Mouse (Mus musculus) kidney, embryonic 15.5 days (tissue): ENCODE data around the gene Hao2. TPM values are rescaled to one million over a fixed set of nuclear protein-coding genes. Genes with fewer than 3 reads are reported as not detected.

ENCODE experiments used
- ATAC-seq: fragments of 200-750 bp; cut with Nextera tagmentation; replicated peaks from 2 replicates; pipeline ENCODE4 v1.8.0; 2017; ENCODE audit warnings: moderate TSS enrichment; ENCODE audit not compliant: low FRiP score
- H3K27ac ChIP-seq: fragments of 300-500 bp; sonication (generic); 2 replicates; pipeline ENCODE4 v1.5.1; 2015; ENCODE audit warnings: mild to moderate bottlenecking, inconsistent platforms
- H3K27me3 ChIP-seq: fragments of 300-500 bp; sonication (generic); 2 replicates; pipeline ENCODE4 v1.6.1; 2015; ENCODE audit warnings: inconsistent platforms
- H3K36me3 ChIP-seq: fragments of 300-500 bp; sonication (generic); 2 replicates; pipeline ENCODE4 v1.6.1; 2015; ENCODE audit warnings: inconsistent platforms
- H3K4me1 ChIP-seq: fragments of 300-500 bp; sonication (generic); 2 replicates; pipeline ENCODE4 v1.6.1; 2015; ENCODE audit warnings: inconsistent platforms
- H3K4me2 ChIP-seq: fragments of 300-500 bp; sonication (generic); 2 replicates; pipeline ENCODE4 v1.6.1; 2015; ENCODE audit warnings: moderate library complexity, mild to moderate bottlenecking, inconsistent platforms
- H3K4me3 ChIP-seq: fragments of 300-500 bp; sonication (generic); replicated peaks from 2 replicates; pipeline ENCODE4 v1.5.1; 2015; ENCODE audit warnings: mild to moderate bottlenecking, inconsistent platforms
- H3K9ac ChIP-seq: fragments of 300-500 bp; sonication (generic); 2 replicates; pipeline ENCODE4 v1.6.1; 2015; ENCODE audit warnings: mild to moderate bottlenecking, inconsistent platforms
- H3K9me3 ChIP-seq: fragments of 300-500 bp; sonication (generic); replicated peaks from 2 replicates; pipeline ENCODE4 v1.6.1; 2016; ENCODE audit warnings: inconsistent platforms
- WGBS: fragments of 180-500 bp; shearing (Covaris S2); methylation state at CpG from one replicate; pipeline ENCODE4 v1.1.7; 2015; ENCODE audit warnings: mixed read lengths; 5-methylcytosine and 5-hydroxymethylcytosine counted together
- polyA plus RNA-seq: library from polyadenylated mRNA; unstranded; fragments of >200 nt; fragmentation: Nextera tagmentation; extraction: Ambion mirVana; gene quantifications from 2 replicates; pipeline ENCODE4 v1.2.1, GENCODE M21; 2015

Gene Hao2
- polyA plus RNA-seq, 1 experiment from 2014 or later, result 28.8 TPM

DNA sequence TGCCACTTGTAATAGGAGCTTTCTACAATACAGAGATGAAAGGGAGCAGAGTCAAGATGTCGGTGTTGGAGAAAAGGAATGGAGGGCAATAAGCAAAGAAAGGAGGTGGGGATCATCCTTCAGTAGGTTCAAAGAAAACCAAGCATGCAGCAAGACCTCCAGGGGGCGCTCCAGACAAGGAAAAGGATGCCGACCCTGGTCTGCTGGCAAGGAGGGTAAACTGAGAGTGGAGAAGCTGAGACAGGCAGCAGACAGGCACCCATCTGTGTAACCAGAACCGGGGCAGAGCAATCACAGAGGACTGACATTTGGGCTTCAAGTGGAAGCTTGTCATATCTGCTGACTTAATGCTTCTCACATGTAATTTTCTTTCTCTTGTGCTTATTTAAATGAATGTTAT lies 22.6 kb upstream of the Hao2 start:
- Histone ChIP-seq H3K4me1 (no peaks in the 10 kb centered on the region), H3K9me3 (no peaks in the 10 kb centered on the region), H3K4me2 (no peak overlapping the region), H3K4me3 (no peak overlapping the region), H3K27me3 (no peaks in the 10 kb centered on the region), H3K27ac (no peak overlapping the region), H3K9ac (no peak overlapping the region), H3K36me3 (no peaks in the 10 kb centered on the region)
- no peak for ATAC-seq
- 3% methylated on average over 4 of the region's 4 CpGs for WGBS

DNA sequence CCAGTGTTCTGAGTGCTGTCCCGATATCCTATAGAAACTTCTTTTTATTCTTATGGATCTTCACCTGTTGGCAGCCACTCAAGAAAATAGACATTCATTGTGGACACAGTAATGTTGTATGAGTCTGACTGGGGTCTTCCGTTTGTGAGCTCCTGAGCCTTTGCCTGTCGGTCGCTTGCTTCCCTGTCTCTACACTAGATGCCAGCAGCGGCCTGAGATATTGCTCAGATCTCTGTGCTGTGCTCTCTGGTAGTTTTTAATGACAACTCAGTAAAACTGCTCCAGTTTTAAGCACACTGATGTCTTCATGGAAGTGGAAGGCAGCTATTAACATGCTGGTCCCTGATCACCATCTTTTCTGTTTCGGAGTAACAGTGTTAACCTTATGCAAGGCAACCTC lies 20.6 kb upstream of the Hao2 start:
- Histone ChIP-seq H3K9ac (no peak overlapping the region), H3K4me2 (no peak overlapping the region), H3K27me3 (no peaks in the 10 kb centered on the region), H3K4me1 (no peaks in the 10 kb centered on the region), H3K4me3 (no peak overlapping the region), H3K36me3 (no peaks in the 10 kb centered on the region), H3K9me3 (no peaks in the 10 kb centered on the region), H3K27ac (no peak overlapping the region)
- ATAC-seq, result no peak
- WGBS, result 78% methylated on average over 6 of the region's 6 CpGs

DNA sequence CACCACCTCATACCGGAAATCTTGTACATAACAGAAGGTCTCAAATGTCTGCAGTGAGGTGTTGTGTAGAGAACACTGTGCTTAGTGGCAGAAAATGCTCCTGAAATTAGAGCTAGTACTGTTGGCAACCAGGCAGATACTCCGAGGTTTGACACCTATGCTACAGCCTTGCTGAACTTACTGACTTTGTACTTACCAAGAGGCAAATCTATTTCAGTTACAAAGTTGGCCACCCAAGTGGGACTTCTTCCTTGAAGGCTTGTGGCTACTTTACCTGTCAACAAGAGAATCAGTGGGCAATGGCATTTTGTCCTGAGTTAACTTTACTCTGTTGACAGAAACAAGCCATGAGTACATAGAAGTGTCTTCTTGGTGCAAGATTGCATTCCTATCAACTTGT lies 4.6 kb upstream of the Hao2 start:
- Histone ChIP-seq H3K36me3 (no peaks in the 10 kb centered on the region), H3K27ac (no peak overlapping the region), H3K9ac (no peak overlapping the region), H3K27me3 (no peaks in the 10 kb centered on the region; the same call in 1 of the 2 replicates), H3K4me2 (no peak overlapping the region), H3K9me3 (no peaks in the 10 kb centered on the region), H3K4me3 (no peak overlapping the region), H3K4me1 (0 out of 2 replicates have a peak, but pooled peaks cover 10% of the 10 kb centered on the region)
- 78% methylated on average over 2 of the region's 2 CpGs for WGBS
- ATAC-seq, result no peak

DNA sequence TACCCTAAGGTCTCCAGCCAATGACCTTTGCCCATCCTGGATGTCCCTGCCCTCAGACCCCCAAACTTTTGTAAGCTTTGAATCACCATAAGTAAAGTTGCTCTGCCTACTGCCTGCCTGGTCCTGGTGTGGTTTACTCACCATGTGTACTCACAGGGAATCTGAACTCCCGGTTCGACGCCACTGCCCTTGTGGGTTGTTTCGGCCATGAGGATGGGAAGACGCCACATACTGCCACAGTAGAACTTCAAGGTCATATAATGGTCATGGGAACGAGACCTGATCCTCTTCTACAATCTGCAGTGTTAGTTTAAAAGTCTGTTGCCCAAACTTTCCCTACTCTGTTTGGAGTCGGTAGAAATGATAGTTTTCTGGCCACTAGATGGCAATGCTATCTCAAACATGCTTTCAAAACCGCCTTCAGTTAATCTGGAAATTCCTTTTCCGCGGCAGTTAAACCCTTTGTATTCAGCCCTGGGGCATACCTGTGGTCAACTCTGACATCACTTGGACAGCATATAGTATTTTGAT lies 2.1 kb upstream of the Hao2 start:
- Histone ChIP-seq H3K27me3 (no peaks in the 10 kb centered on the region; the same call in 1 of the 2 replicates), H3K4me1 (0 out of 2 replicates have a peak, but pooled peaks cover 10% of the 10 kb centered on the region), H3K36me3 (no peaks in the 10 kb centered on the region), H3K9ac (no peak overlapping the region), H3K27ac (peak overlapping the region; percentile 84), H3K9me3 (no peaks in the 10 kb centered on the region), H3K4me2 (no peak overlapping the region), H3K4me3 (no peak overlapping the region)
- peak; percentile 52; the same call in 1 of the 2 replicates for ATAC-seq
- WGBS, result 39% methylated on average over 10 of the region's 10 CpGs

DNA sequence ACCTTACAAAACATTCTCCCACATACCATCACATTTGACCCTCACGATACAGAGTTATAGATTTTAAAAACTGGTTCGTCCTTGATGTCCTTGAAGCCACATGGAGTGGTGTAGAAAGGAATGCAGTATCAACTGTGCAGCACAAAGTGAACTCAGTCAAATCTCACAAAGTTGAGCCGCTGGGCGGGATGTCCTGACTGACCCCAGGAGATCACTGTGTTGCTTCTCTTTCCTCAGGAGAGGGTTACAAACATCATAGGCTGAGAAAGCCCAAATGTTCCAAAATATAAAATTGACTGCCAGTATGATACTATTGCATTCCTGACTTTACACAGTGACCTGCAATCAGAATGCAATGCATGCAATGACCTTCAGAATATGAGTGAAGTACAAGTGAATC lies 2.6 kb downstream of the Hao2 start:
- 88% methylated on average over 4 of the region's 4 CpGs for WGBS
- H3K27me3 ChIP-seq, result no peaks in the 10 kb centered on the region
- ATAC-seq, result no peak

DNA sequence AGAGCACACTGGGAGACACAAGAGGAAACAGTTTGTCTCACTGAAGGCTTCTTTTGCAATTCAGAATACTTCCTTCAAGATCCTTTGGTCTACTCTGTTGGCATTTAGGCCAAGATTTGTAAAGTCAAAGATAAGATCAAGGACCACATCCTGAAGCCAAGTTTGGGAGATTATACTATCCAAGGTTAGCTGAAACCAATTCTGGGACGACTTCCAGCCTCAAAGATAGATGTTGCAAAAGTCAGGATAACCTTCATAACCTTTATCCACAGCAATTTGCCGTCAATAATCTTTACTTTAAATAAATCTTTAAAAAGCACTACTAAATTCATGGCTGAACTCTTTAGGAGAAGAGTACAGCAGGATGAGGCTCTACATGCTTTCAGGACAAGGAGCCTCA lies 4.8 kb downstream of the Hao2 start:
- H3K27me3 ChIP-seq, result no peaks in the 10 kb centered on the region
- H3K27ac ChIP-seq, result no peak overlapping the region
- H3K4me3 ChIP-seq, result no peak overlapping the region
- no peaks in the 10 kb centered on the region for H3K36me3 ChIP-seq
- ATAC-seq, result no peak
- H3K9ac ChIP-seq, result no peak overlapping the region
- H3K9me3 ChIP-seq, result no peaks in the 10 kb centered on the region
- WGBS, result 71% methylated on average over 2 of the region's 2 CpGs
- H3K4me2 ChIP-seq, result no peak overlapping the region
- no peaks in the 10 kb centered on the region for H3K4me1 ChIP-seq

More for the DNA sequence above, 2.6 kb downstream of the Hao2 start:
- Histone ChIP-seq H3K4me3 (no peak overlapping the region), H3K4me1 (0 out of 2 replicates have a peak, but pooled peaks cover 9% of the 10 kb centered on the region), H3K27ac (no peak overlapping the region), H3K9me3 (no peaks in the 10 kb centered on the region), H3K4me2 (no peak overlapping the region), H3K9ac (no peak overlapping the region), H3K36me3 (no peaks in the 10 kb centered on the region)

DNA sequence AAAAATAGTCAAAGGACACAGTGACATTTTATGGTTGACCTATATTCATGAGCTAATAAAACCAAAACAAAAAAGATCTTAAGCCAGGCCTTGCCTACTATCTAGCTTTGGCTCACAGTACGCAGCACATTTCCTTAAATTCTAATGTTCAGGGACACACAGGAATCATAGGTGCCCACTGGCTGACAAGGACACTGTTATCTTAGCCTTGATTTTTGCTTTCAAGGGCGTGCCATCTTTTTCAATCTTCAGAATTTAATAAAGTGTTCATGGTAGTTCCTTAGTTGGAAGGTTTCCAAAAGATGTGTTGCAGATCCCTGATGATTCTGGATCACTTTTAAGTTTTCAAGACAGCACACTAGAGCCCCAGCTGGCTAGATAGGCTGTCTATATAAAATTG lies 12.2 kb downstream of the Hao2 start:
- Histone ChIP-seq H3K4me1 (no peaks in the 10 kb centered on the region), H3K27ac (no peak overlapping the region), H3K9me3 (no peaks in the 10 kb centered on the region), H3K4me2 (no peak overlapping the region), H3K9ac (no peak overlapping the region), H3K4me3 (no peak overlapping the region), H3K27me3 (no peaks in the 10 kb centered on the region), H3K36me3 (no peaks in the 10 kb centered on the region)
- WGBS, result 89% methylated on average over 2 of the region's 2 CpGs
- no peak for ATAC-seq

DNA sequence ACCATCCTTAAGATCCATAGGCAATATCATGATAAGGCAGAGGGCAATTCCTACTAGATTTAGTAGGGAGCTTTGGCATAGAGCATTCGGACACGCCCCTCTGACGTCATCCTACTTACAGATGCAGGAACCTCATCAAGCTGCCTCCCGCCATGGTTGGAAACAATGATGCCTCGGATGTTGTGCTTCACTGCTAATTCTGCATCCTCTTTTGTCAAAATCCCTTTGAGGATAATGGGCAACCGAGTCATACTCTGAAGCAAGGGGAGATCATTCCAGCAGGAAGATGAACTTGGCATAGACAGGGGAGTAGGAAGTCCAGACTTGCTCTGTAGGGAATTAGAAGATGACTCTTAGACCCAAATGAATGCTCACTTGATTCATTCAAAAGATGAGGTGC lies 12.8 kb downstream of the Hao2 start:
- no peaks in the 10 kb centered on the region for H3K27me3 ChIP-seq
- no peak for ATAC-seq
- WGBS, result 81% methylated on average over 6 of the region's 6 CpGs

DNA sequence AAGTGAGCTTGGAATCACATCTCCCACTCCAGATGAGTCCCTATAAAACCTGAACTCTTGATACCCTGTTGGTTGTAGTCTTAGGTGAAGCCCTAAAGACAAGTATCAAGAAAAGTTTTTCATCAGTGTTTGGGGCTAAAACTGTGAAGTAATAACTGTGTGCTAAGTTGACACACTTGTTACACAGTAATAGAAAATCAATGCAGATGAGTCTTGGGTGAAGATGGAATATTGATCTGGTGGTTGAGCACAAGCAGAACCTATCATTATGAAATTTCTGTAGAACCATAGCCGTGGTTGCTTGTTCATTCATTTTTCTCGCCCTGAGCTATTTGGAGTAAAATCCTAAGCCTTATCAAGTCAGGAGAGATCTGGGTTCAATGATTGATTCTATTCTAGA lies 24.8 kb downstream of the Hao2 start:
- no peaks in the 10 kb centered on the region for H3K9me3 ChIP-seq
- no peak overlapping the region for H3K9ac ChIP-seq
- H3K4me3 ChIP-seq, result no peak overlapping the region
- H3K27me3 ChIP-seq, result no peaks in the 10 kb centered on the region
- ATAC-seq, result no peak
- H3K27ac ChIP-seq, result no peak overlapping the region
- H3K4me2 ChIP-seq, result no peak overlapping the region
- 84% methylated on average over 2 of the region's 2 CpGs for WGBS
- H3K4me1 ChIP-seq, result no peaks in the 10 kb centered on the region
- no peaks in the 10 kb centered on the region for H3K36me3 ChIP-seq

More for the DNA sequence above, 12.8 kb downstream of the Hao2 start:
- Histone ChIP-seq H3K9ac (no peak overlapping the region), H3K4me1 (no peaks in the 10 kb centered on the region), H3K36me3 (no peaks in the 10 kb centered on the region), H3K27ac (no peak overlapping the region), H3K4me2 (no peak overlapping the region), H3K4me3 (no peak overlapping the region), H3K9me3 (no peaks in the 10 kb centered on the region)

DNA sequence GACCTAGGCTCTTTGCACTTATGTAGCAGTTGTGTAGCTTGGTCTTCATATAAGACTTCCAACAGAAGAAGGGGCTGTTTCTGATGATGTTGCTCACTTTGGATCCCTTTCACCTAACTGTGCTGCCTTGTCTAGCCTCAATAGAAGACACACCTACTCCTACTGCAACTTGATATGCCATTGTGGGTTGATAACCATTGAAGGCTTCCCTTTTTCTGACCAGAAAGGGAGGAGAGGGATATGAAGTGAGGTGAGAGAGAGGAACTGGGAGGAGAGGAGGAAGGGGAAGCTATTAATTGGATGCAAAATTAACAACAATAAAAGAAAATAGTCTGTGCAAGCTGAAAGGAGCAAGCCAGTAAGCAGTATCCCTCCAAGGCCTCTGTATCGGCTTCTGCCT lies 30.2 kb downstream of the Hao2 start:
- no peak overlapping the region for H3K9ac ChIP-seq
- H3K4me3 ChIP-seq, result no peak overlapping the region
- H3K27ac ChIP-seq, result no peak overlapping the region
- no peaks in the 10 kb centered on the region for H3K27me3 ChIP-seq
- no peaks in the 10 kb centered on the region for H3K9me3 ChIP-seq
- ATAC-seq, result no peak
- H3K36me3 ChIP-seq, result no peaks in the 10 kb centered on the region
- WGBS, result 97% methylated on average over 1 of the region's 1 CpGs
- no peak overlapping the region for H3K4me2 ChIP-seq
- H3K4me1 ChIP-seq, result no peaks in the 10 kb centered on the region

DNA sequence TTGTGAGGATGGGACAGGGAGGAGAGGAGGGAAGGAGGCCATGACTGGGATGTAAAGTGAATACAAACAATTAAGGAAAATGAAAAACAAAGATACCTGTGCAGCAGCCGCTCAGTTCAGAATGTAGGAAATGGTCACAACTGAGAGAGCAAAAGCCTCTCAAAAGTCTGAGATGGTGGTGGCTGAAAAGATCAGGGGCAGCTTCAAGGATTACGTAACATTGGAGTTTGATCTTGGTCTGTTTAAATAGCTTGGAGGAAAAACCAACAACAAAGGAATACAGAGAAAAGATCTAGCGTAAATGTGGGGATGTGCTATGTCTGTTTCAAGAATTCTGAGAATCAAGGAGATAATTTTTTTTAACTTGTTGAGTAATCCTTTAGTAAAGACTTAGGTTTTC lies 33.5 kb downstream of the Hao2 start, which contains the start of gene Hsd3b1:
Gene Hsd3b1 (minus strand): TSS at position 219 of the 400 bp plus-strand sequence.
- 86% methylated on average over 3 of the region's 3 CpGs for WGBS
- Histone ChIP-seq H3K4me3 (no peak within 1 kb of the TSS), H3K36me3 (no peaks in the 10 kb centered on the region), H3K27me3 (no peaks in the 10 kb centered on the region), H3K27ac (no peak within 1 kb of the TSS), H3K4me2 (no peak within 1 kb of the TSS), H3K9ac (no peak within 1 kb of the TSS), H3K4me1 (no peaks in the 10 kb centered on the region), H3K9me3 (no peaks in the 10 kb centered on the region)
- ATAC-seq, result no peak

DNA sequence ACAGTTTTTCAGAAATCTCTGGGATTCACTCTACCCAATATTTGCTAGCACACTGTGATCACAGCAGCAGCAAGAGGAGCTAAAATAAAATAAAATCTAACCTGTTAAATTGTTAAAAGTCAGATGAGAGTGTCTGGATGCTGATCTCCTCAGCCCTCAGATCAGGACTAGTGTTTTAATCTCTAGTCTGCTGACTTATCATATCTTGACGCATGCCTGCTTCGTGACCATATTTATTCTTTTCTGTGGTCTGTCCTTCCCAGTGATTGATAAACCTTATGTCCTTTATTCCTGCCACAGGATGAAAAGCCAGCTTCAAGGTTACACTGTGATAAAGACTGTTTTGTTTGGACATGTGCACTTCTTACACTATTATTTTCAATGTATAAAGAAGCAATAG lies 35.0 kb downstream of the Hao2 start:
- no peak overlapping the region for H3K27ac ChIP-seq
- no peak overlapping the region for H3K9ac ChIP-seq
- no peaks in the 10 kb centered on the region for H3K36me3 ChIP-seq
- no peak overlapping the region for H3K4me2 ChIP-seq
- WGBS, result 71% methylated on average over 2 of the region's 2 CpGs
- no peak overlapping the region for H3K4me3 ChIP-seq
- no peaks in the 10 kb centered on the region for H3K27me3 ChIP-seq
- no peaks in the 10 kb centered on the region for H3K9me3 ChIP-seq
- H3K4me1 ChIP-seq, result no peaks in the 10 kb centered on the region
- no peak for ATAC-seq

DNA sequence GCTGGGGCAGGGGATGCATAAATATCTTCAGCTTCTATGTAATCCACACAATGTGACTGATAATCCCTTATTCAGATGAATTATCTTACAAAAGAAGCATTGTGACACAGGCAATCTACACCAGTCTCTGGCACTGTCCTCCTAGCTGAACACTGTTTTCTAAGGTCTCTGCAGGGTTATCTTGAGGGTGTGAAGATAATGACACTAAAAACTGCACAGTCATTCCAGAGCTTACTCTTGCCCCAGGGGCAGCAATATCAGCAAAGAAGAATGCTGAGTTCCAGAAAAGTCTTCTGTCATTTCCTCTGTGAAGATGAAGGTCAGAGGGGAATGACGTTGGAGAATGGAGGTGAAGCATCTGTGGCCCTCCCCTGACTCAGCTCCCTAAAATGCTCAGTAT lies 36.1 kb downstream of the Hao2 start:
- no peak for ATAC-seq
- no peaks in the 10 kb centered on the region for H3K36me3 ChIP-seq
- 57% methylated on average over 1 of the region's 1 CpGs for WGBS
- H3K4me2 ChIP-seq, result no peak overlapping the region
- H3K27me3 ChIP-seq, result no peaks in the 10 kb centered on the region
- H3K27ac ChIP-seq, result no peak overlapping the region
- H3K9me3 ChIP-seq, result no peaks in the 10 kb centered on the region
- H3K4me3 ChIP-seq, result no peak overlapping the region
- H3K9ac ChIP-seq, result no peak overlapping the region
- no peaks in the 10 kb centered on the region for H3K4me1 ChIP-seq
